Mouse (Mus musculus) forebrain, embryonic 10.5 days (tissue): ENCODE results near the gene Mrps7. TPM values are rescaled to one million over a fixed set of nuclear protein-coding genes. Genes with fewer than 3 reads are reported as not detected.

ENCODE experiments used
- DNase-seq: peaks from one replicate; pipeline ENCODE4 v3.0.0-alpha.2; 2017; ENCODE audit warnings: low spot score; ENCODE audit errors: extremely low spot score
- H3K27ac ChIP-seq: fragments of 300-500 bp; sonication (generic); 2 replicates; pipeline ENCODE4 v1.5.1; 2016; ENCODE audit warnings: mild to moderate bottlenecking
- H3K27me3 ChIP-seq: fragments of 300-500 bp; sonication (generic); 2 replicates; pipeline ENCODE4 v1.6.1; 2016; ENCODE audit warnings: mild to moderate bottlenecking; ENCODE audit not compliant: poor library complexity, severe bottlenecking
- H3K36me3 ChIP-seq: fragments of 300-500 bp; sonication (generic); replicated peaks from 2 replicates; pipeline ENCODE4 v1.6.1; 2016; ENCODE audit warnings: mild to moderate bottlenecking, moderate library complexity
- H3K4me1 ChIP-seq: fragments of 300-500 bp; sonication (generic); 2 replicates; pipeline ENCODE4 v1.6.1; 2016
- H3K4me3 ChIP-seq: fragments of 300-500 bp; sonication (generic); 2 replicates; pipeline ENCODE4 v1.5.1; 2016; ENCODE audit warnings: mild to moderate bottlenecking, moderate library complexity
- H3K9me3 ChIP-seq: fragments of 300-500 bp; sonication (generic); 2 replicates; pipeline ENCODE4 v1.6.1; 2016; ENCODE audit warnings: mild to moderate bottlenecking, moderate library complexity
- WGBS: fragments of 180-500 bp; shearing (Covaris S2); methylation state at CpG from one replicate; pipeline ENCODE4 v1.1.7; 2016; 5-methylcytosine and 5-hydroxymethylcytosine counted together
- polyA plus RNA-seq: library from polyadenylated mRNA; unstranded; fragments of >200 nt; fragmentation: Nextera tagmentation; extraction: Ambion mirVana; gene quantifications from 2 replicates; pipeline ENCODE4 v1.2.1, GENCODE M21; 2016

Gene Mrps7
- polyA plus RNA-seq, 1 experiment from 2014 or later: 106 TPM

- peak; percentile 27 for DNase-seq
- Histone ChIP-seq H3K27me3 (peaks cover 6% of the 10 kb centered on the region), H3K4me1 (peaks cover 29% of the 10 kb centered on the region), H3K9me3 (no peaks in the 10 kb centered on the region), H3K36me3 (peaks cover 53% of the 10 kb centered on the region), H3K4me3 (peak overlapping the region; percentile 74), H3K27ac (peak overlapping the region; percentile 88)
- WGBS: 0% methylated on average over 16 of the region's 16 CpGs
These were observed 9.6 kb downstream of the Mrps7 start for GRCm38 (mm10) chr11:115613138-115613945.

GRCm38 (mm10) chr11:115614346-115615107 lies 10.8 kb downstream of the Mrps7 start:
- no peak overlapping the region for H3K27ac ChIP-seq
- no peaks in the 10 kb centered on the region for H3K9me3 ChIP-seq
- H3K36me3 ChIP-seq: peaks cover 49% of the 10 kb centered on the region
- 89% methylated on average over 10 of the region's 10 CpGs for WGBS
- peaks cover 6% of the 10 kb centered on the region for H3K27me3 ChIP-seq
- H3K4me1 ChIP-seq: peaks cover 29% of the 10 kb centered on the region
- no peak overlapping the region for H3K4me3 ChIP-seq
- DNase-seq: no peak

- Histone ChIP-seq H3K4me1 (peaks cover 29% of the 10 kb centered on the region), H3K9me3 (no peaks in the 10 kb centered on the region), H3K4me3 (no peak overlapping the region), H3K27ac (peak overlapping the region; percentile 35; the same call in 1 of the 2 replicates), H3K27me3 (peaks cover 6% of the 10 kb centered on the region), H3K36me3 (peaks cover 49% of the 10 kb centered on the region)
- DNase-seq: no peak
- 85% methylated on average over 15 of the region's 15 CpGs for whole genome bisulfite sequencing
These were observed 11.5 kb downstream of the Mrps7 start for GRCm38 (mm10) chr11:115615108-115615825.

GRCm38 (mm10) chr11:115615875-115616274 lies 12.2 kb downstream of the Mrps7 start:
- Histone ChIP-seq H3K36me3 (peaks cover 54% of the 10 kb centered on the region), H3K9me3 (no peaks in the 10 kb centered on the region), H3K27ac (no peak overlapping the region), H3K27me3 (peaks cover 6% of the 10 kb centered on the region), H3K4me1 (peaks cover 29% of the 10 kb centered on the region), H3K4me3 (no peak overlapping the region)
- DNase-seq: no peak
- WGBS: 88% methylated on average over 6 of the region's 6 CpGs

- DNase-seq: no peak
- H3K36me3 ChIP-seq: peaks cover 59% of the 10 kb centered on the region
- WGBS: 94% methylated on average over 7 of the region's 7 CpGs
These were observed 12.6 kb downstream of the Mrps7 start for GRCm38 (mm10) chr11:115616371-115616770.

GRCm38 (mm10) chr11:115616893-115617292 lies 13.2 kb downstream of the Mrps7 start:
- Histone ChIP-seq H3K27me3 (no peaks in the 10 kb centered on the region), H3K9me3 (no peaks in the 10 kb centered on the region), H3K4me3 (no peak overlapping the region), H3K27ac (no peak overlapping the region), H3K36me3 (peaks cover 65% of the 10 kb centered on the region), H3K4me1 (peaks cover 21% of the 10 kb centered on the region)
- 86% methylated on average over 6 of the region's 6 CpGs for WGBS
- no peak for DNase-seq

More at GRCm38 (mm10) chr11:115616371-115616770, 12.6 kb downstream of the Mrps7 start:
- Histone ChIP-seq H3K4me1 (peaks cover 26% of the 10 kb centered on the region), H3K9me3 (no peaks in the 10 kb centered on the region), H3K4me3 (no peak overlapping the region), H3K27ac (no peak overlapping the region), H3K27me3 (peaks cover 3% of the 10 kb centered on the region)

GRCm38 (mm10) chr11:115618001-115618400 lies 14.3 kb downstream of the Mrps7 start:
- Histone ChIP-seq H3K36me3 (peaks cover 76% of the 10 kb centered on the region), H3K4me1 (peaks cover 13% of the 10 kb centered on the region), H3K4me3 (no peak overlapping the region), H3K27me3 (no peaks in the 10 kb centered on the region), H3K27ac (no peak overlapping the region), H3K9me3 (no peaks in the 10 kb centered on the region)
- 77% methylated on average over 2 of the region's 2 CpGs for WGBS
- no peak for DNase-seq

- peaks cover 4% of the 10 kb centered on the region; the same call in 1 of the 2 replicates for H3K4me1 ChIP-seq
- DNase-seq: no peak
- H3K9me3 ChIP-seq: no peaks in the 10 kb centered on the region
- H3K27ac ChIP-seq: no peak overlapping the region
- peaks cover 84% of the 10 kb centered on the region for H3K36me3 ChIP-seq
- H3K4me3 ChIP-seq: no peak overlapping the region
- 91% methylated on average over 16 of the region's 16 CpGs for WGBS
- no peaks in the 10 kb centered on the region for H3K27me3 ChIP-seq
These were observed 15.2 kb downstream of the Mrps7 start for GRCm38 (mm10) chr11:115618732-115619516.

GRCm38 (mm10) chr11:115619949-115620348 lies 16.2 kb downstream of the Mrps7 start:
- no peak overlapping the region for H3K4me3 ChIP-seq
- H3K9me3 ChIP-seq: no peaks in the 10 kb centered on the region
- no peaks in the 10 kb centered on the region for H3K4me1 ChIP-seq
- WGBS: 96% methylated on average over 7 of the region's 7 CpGs
- H3K27me3 ChIP-seq: no peaks in the 10 kb centered on the region
- DNase-seq: no peak
- H3K36me3 ChIP-seq: peaks cover 77% of the 10 kb centered on the region
- no peak overlapping the region for H3K27ac ChIP-seq

- H3K27me3 ChIP-seq: no peaks in the 10 kb centered on the region
- no peaks in the 10 kb centered on the region for H3K9me3 ChIP-seq
- H3K36me3 ChIP-seq: peaks cover 50% of the 10 kb centered on the region
- peaks cover 14% of the 10 kb centered on the region for H3K4me1 ChIP-seq
- no peak overlapping the region for H3K4me3 ChIP-seq
- no peak overlapping the region for H3K27ac ChIP-seq
- 80% methylated on average over 9 of the region's 9 CpGs for WGBS
- DNase-seq: no peak
These were observed 19.9 kb downstream of the Mrps7 start for GRCm38 (mm10) chr11:115623487-115624070.

- 87% methylated on average over 9 of the region's 9 CpGs for WGBS
These were observed 22.2 kb downstream of the Mrps7 start for GRCm38 (mm10) chr11:115625877-115626276.

More at GRCm38 (mm10) chr11:115625877-115626276, 22.2 kb downstream of the Mrps7 start:
- H3K27ac ChIP-seq: no peak overlapping the region
- DNase-seq: no peak
- no peaks in the 10 kb centered on the region for H3K9me3 ChIP-seq
- H3K4me1 ChIP-seq: peaks cover 17% of the 10 kb centered on the region
- H3K36me3 ChIP-seq: peaks cover 29% of the 10 kb centered on the region
- H3K27me3 ChIP-seq: no peaks in the 10 kb centered on the region
- H3K4me3 ChIP-seq: peak overlapping the region; percentile 2; the same call in 1 of the 2 replicates
